Mouse (Mus musculus): ENCODE measurements around the gene Ptpdc1. TPM values are rescaled to one million over a fixed set of nuclear protein-coding genes. Genes with fewer than 3 reads are reported as not detected.

The Ptpdc1 gene
- 7.2 and 7.8 TPM in 2 replicates for total RNA-seq (2021)
- long read RNA-seq, experiment 1, full-length matches to known transcripts: 2 of 3 reads
- long read RNA-seq, experiment 1, partial matches to known transcripts: 0 of 3 reads
- long read RNA-seq, experiment 1, other reads (novel, unspliced or antisense): 1 of 3 reads
- long read RNA-seq, experiment 2, full-length matches to known transcripts: 5 of 7 reads
- long read RNA-seq, experiment 2, partial matches to known transcripts: 0 of 7 reads
- long read RNA-seq, experiment 2, other reads (novel, unspliced or antisense): 2 of 7 reads

- peak; percentile 99 for DNase-seq
These were observed at the start of gene Ptpdc1 for GRCm38 (mm10) chr13:48625433-48626184. Ptpdc1 (minus strand) TSS chr13:48625664.

- no peak for DNase-seq
These were observed 49.1 kb upstream of the Ptpdc1 start for GRCm38 (mm10) chr13:48674609-48675008.

- no peak for DNase-seq
These were observed 46.9 kb upstream of the Ptpdc1 start for GRCm38 (mm10) chr13:48672312-48672840.

GRCm38 (mm10) chr13:48668976-48669534 is 43.6 kb upstream of the Ptpdc1 start:
- DNase-seq: peak; percentile 13

GRCm38 (mm10) chr13:48668091-48668975 is 42.9 kb upstream of the Ptpdc1 start:
- no peak for DNase-seq

- no peak for DNase-seq
These were observed 42.0 kb upstream of the Ptpdc1 start for GRCm38 (mm10) chr13:48667461-48667860.

GRCm38 (mm10) chr13:48665656-48666597 is 40.5 kb upstream of the Ptpdc1 start:
- no peak for DNase-seq

GRCm38 (mm10) chr13:48664916-48665655 is 39.6 kb upstream of the Ptpdc1 start:
- DNase-seq: no peak

- DNase-seq: no peak
These were observed 38.5 kb upstream of the Ptpdc1 start for GRCm38 (mm10) chr13:48663988-48664339.

GRCm38 (mm10) chr13:48663211-48663987 is 37.9 kb upstream of the Ptpdc1 start:
- DNase-seq: no peak

GRCm38 (mm10) chr13:48662431-48663143 is 37.1 kb upstream of the Ptpdc1 start, which contains the start of gene Barx1:
Barx1 (plus strand) TSS chr13:48662998.
- no peak for DNase-seq

GRCm38 (mm10) chr13:48661561-48661960 is 36.1 kb upstream of the Ptpdc1 start:
- no peak for DNase-seq

GRCm38 (mm10) chr13:48660741-48661140 is 35.3 kb upstream of the Ptpdc1 start:
- DNase-seq: no peak

GRCm38 (mm10) chr13:48660221-48660734 is 34.8 kb upstream of the Ptpdc1 start:
- DNase-seq: no peak

- no peak for DNase-seq
These were observed 34.1 kb upstream of the Ptpdc1 start for GRCm38 (mm10) chr13:48659254-48660220.

- peak; percentile 20 for DNase-seq
These were observed 33.3 kb upstream of the Ptpdc1 start for GRCm38 (mm10) chr13:48658588-48659253.

GRCm38 (mm10) chr13:48657791-48658190 is 32.3 kb upstream of the Ptpdc1 start:
- no peak for DNase-seq
